Mouse (Mus musculus) MEL (cell line): ENCODE measurements at regions not wholly inside any gene's neighbourhood (a gene's known extent, or its start where the extent isn't known, plus 50 kb on each side); places are given as distances from the start of the nearest gene placed in this dataset.

Source experiments
- CHD2 ChIP-seq: IDR thresholded peaks from 2 replicates; pipeline ENCODE4 v1.6.1; 2011; ENCODE audit warnings: low read length, improper control_type of control experiment
- HCFC1 ChIP-seq: IDR thresholded peaks from 2 replicates; pipeline ENCODE4 v1.6.1; 2012; ENCODE audit warnings: low read depth, mild to moderate bottlenecking, inconsistent platforms, low read length, improper control_type of control experiment, moderate library complexity
- MAFK ChIP-seq: IDR thresholded peaks from 2 replicates; pipeline ENCODE4 v1.6.1; 2011; ENCODE audit warnings: low read depth, mild to moderate bottlenecking, low read length, improper control_type of control experiment, borderline replicate concordance
- MEF2A ChIP-seq: IDR thresholded peaks from 2 replicates; pipeline ENCODE4 v1.6.1; 2014; ENCODE audit warnings: low read depth, mild to moderate bottlenecking, inconsistent platforms, low read length, improper control_type of control experiment; ENCODE audit not compliant: poor library complexity, insufficient replicate concordance, severe bottlenecking; ENCODE audit errors: extremely low read depth
- USF1 ChIP-seq: IDR thresholded peaks from 2 replicates; pipeline ENCODE4 v1.6.1; 2014; ENCODE audit warnings: low read depth, mild to moderate bottlenecking, inconsistent platforms, low read length, improper control_type of control experiment, moderate library complexity
- ZC3H11A ChIP-seq: IDR thresholded peaks from 2 replicates; pipeline ENCODE4 v1.6.1; 2012; ENCODE audit warnings: low read depth, mild to moderate bottlenecking, inconsistent platforms, low read length, improper control_type of control experiment
- ZMIZ1 ChIP-seq: IDR thresholded peaks from 2 replicates; pipeline ENCODE4 v1.6.1; 2012; ENCODE audit warnings: low read depth, mild to moderate bottlenecking, inconsistent platforms, low read length, improper control_type of control experiment, moderate library complexity

GRCm38 (mm10) chr12:97938361-97938760 is 320.9 kb downstream of the Galc start:
- TF ChIP-seq MEF2A (no peak), CHD2 (no peak), ZMIZ1 (no peak), USF1 (no peak), HCFC1 (no peak), ZC3H11A (no peak), MAFK (no peak)
